Mouse (Mus musculus): ENCODE results near the gene Rprd2. TPM values are rescaled to one million over a fixed set of nuclear protein-coding genes. Genes with fewer than 3 reads are reported as not detected.
A peak's percentile ranks its signal among the peaks of the same experiment; 100 is the strongest.

The Rprd2 gene
- polyA plus RNA-seq, 1 experiment from 2014 or later: 24.9 TPM

DNA sequence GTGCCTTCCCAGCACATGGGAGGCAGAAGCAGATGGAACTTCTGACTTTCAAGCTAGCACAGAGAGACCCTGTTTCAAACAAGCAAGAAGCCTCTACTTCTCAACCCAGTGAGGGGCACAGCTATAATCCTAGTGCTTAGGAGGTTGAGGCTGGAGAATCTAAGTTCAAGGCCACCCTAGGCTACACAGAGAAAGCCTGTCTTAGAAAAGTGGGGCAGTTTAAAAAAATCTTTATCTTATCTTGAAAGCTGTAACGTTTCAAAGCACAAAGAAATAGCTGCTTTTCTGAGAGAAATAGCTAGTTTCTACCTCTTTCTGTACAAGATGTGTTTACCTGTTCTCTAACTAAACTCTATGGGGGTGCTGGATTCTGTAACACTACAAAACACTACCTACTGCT is 12.0 kb downstream of the Rprd2 start:
- Histone ChIP-seq H3K27ac (ENCODE audit: low read length) (no peak overlapping the region), H3K4me2 (replicated peaks; ENCODE audit: low read depth, low read length) (no peak overlapping the region), H3K27me3 (ENCODE audit: control insufficient read depth, insufficient read depth, low read length) (no peaks in the 10 kb centered on the region), H3K36me3 (ENCODE audit: control insufficient read depth, insufficient read depth, low read length) (peaks cover 3% of the 10 kb centered on the region; the same call in 1 of the 2 replicates), H3K4me1 (ENCODE audit: control insufficient read depth, insufficient read depth, low read length) (no peaks in the 10 kb centered on the region), H3K4me3 (ENCODE audit: low read depth, low read length) (no peak overlapping the region), H3K9ac (replicated peaks; ENCODE audit: low read depth, low read length) (no peak overlapping the region), H3K9me3 (ENCODE audit: control insufficient read depth, low read depth, low read length) (no peaks in the 10 kb centered on the region)
- no peak for ATAC-seq (ENCODE audit: insufficient number of reproducible peaks, insufficient read depth, low FRiP score, low read depth)
- 45% methylated on average over 1 of the region's 1 CpGs for WGBS

DNA sequence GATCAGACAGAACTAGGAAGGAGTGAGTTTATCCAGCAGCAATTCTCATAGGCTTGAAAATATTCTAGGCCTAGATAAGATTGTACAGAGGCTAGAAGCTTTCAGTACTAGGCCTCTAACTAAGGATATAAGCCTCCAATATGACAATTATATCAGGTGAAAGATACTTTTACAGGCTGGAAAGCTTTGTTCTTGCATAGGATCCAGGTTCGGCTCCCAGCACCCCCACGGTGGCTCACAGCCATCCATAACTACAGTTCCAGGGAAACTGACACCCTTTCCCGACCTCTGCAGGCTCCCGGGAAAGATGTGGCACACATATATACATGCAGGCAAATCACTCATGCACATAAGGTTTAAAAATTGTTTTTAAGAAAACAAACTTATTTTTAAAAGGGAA is 14.8 kb downstream of the Rprd2 start:
- 91% methylated on average over 4 of the region's 4 CpGs for WGBS
- no peak overlapping the region for H3K9ac ChIP-seq (replicated peaks; ENCODE audit: low read depth, low read length)

DNA sequence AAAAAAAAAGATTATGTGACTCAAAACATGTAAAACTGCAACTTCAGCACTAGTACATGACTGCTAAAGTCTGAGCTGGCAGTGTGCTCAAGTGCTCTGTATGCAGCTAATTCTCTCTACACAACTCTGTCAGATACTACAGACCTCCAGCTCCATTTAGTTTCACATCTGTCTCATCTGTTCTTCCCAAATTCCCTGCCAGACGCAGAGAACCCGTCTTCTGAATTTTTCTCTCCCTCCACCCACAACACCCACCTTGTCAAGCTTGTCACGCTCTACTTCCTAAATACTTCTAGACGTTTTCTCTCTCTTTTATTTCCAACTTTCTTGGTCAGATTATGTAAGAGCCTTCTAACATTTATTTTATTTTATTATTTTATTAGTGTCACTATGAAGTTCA is 19.9 kb downstream of the Rprd2 start:
- WGBS: 91% methylated on average over 4 of the region's 4 CpGs
- no peaks in the 10 kb centered on the region for H3K27me3 ChIP-seq (ENCODE audit: control insufficient read depth, insufficient read depth, low read length)

More for the DNA sequence above, 14.8 kb downstream of the Rprd2 start:
- Histone ChIP-seq H3K27me3 (ENCODE audit: control insufficient read depth, insufficient read depth, low read length) (no peaks in the 10 kb centered on the region), H3K36me3 (ENCODE audit: control insufficient read depth, insufficient read depth, low read length) (peaks cover 3% of the 10 kb centered on the region; the same call in 1 of the 2 replicates), H3K4me3 (ENCODE audit: low read depth, low read length) (no peak overlapping the region), H3K4me1 (ENCODE audit: control insufficient read depth, insufficient read depth, low read length) (no peaks in the 10 kb centered on the region), H3K27ac (ENCODE audit: low read length) (no peak overlapping the region), H3K9me3 (ENCODE audit: control insufficient read depth, low read depth, low read length) (no peaks in the 10 kb centered on the region), H3K4me2 (replicated peaks; ENCODE audit: low read depth, low read length) (no peak overlapping the region)
- ATAC-seq (ENCODE audit: insufficient number of reproducible peaks, insufficient read depth, low FRiP score, low read depth): no peak

DNA sequence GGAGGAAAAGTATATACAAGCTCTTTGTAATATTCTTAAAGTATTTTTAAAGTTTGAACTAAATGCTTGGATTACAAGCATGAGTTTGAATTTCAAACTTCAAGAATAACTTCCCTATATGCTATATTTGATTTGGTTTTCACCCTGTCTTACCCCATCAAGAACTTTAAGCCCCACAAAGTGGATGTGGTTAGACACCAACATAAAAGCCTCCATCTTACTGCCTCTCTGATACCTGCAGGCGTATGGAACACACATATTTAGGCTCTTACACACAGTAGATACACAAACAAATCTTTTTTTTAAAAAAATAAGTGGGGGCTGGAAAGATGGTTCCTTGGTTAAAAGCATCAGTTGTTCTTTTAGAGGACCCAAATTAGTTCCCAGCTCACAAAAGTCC is 24.4 kb downstream of the Rprd2 start:
- Histone ChIP-seq H3K4me2 (replicated peaks; ENCODE audit: low read depth, low read length) (no peak overlapping the region), H3K4me3 (ENCODE audit: low read depth, low read length) (no peak overlapping the region), H3K9ac (replicated peaks; ENCODE audit: low read depth, low read length) (no peak overlapping the region), H3K9me3 (ENCODE audit: control insufficient read depth, low read depth, low read length) (no peaks in the 10 kb centered on the region), H3K36me3 (ENCODE audit: control insufficient read depth, insufficient read depth, low read length) (peaks cover 1% of the 10 kb centered on the region; the same call in 1 of the 2 replicates), H3K4me1 (ENCODE audit: control insufficient read depth, insufficient read depth, low read length) (no peaks in the 10 kb centered on the region), H3K27ac (ENCODE audit: low read length) (no peak overlapping the region), H3K27me3 (ENCODE audit: control insufficient read depth, insufficient read depth, low read length) (no peaks in the 10 kb centered on the region)
- WGBS: 66% methylated on average over 1 of the region's 1 CpGs
- ATAC-seq (ENCODE audit: insufficient number of reproducible peaks, insufficient read depth, low FRiP score, low read depth): no peak

More for the DNA sequence above, 19.9 kb downstream of the Rprd2 start:
- H3K36me3 ChIP-seq (ENCODE audit: control insufficient read depth, insufficient read depth, low read length): no peaks in the 10 kb centered on the region
- no peak for ATAC-seq (ENCODE audit: insufficient number of reproducible peaks, insufficient read depth, low FRiP score, low read depth)
- no peaks in the 10 kb centered on the region for H3K4me1 ChIP-seq (ENCODE audit: control insufficient read depth, insufficient read depth, low read length)
- H3K27ac ChIP-seq (ENCODE audit: low read length): no peak overlapping the region
- no peaks in the 10 kb centered on the region for H3K9me3 ChIP-seq (ENCODE audit: control insufficient read depth, low read depth, low read length)
- no peak overlapping the region for H3K4me2 ChIP-seq (replicated peaks; ENCODE audit: low read depth, low read length)
- H3K9ac ChIP-seq (replicated peaks; ENCODE audit: low read depth, low read length): no peak overlapping the region
- H3K4me3 ChIP-seq (ENCODE audit: low read depth, low read length): no peak overlapping the region

DNA sequence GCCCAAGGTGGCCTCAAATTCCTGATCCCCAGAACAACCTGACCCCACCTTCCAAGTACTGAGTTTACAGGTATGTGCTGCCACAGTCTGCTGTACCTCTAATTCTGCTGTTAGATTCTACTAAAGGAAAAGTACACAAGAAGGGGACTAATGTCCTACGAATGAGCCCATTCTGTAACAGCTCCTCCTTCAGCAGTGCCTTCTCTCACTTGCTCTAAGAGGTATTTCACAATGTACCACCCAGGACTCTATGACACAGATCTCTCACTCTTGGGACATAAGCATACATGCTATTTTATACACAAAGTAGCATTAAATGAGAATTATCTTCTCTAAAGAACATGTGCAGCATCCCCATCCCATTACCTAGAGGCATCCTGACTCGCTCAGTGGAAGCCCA is 25.0 kb downstream of the Rprd2 start:
- H3K9me3 ChIP-seq (ENCODE audit: control insufficient read depth, low read depth, low read length): no peaks in the 10 kb centered on the region
- H3K4me2 ChIP-seq (replicated peaks; ENCODE audit: low read depth, low read length): no peak overlapping the region
- ATAC-seq (ENCODE audit: insufficient number of reproducible peaks, insufficient read depth, low FRiP score, low read depth): no peak
- H3K36me3 ChIP-seq (ENCODE audit: control insufficient read depth, insufficient read depth, low read length): peaks cover 5% of the 10 kb centered on the region; the same call in 1 of the 2 replicates
- no peak overlapping the region for H3K9ac ChIP-seq (replicated peaks; ENCODE audit: low read depth, low read length)
- no peak overlapping the region for H3K4me3 ChIP-seq (ENCODE audit: low read depth, low read length)
- H3K27me3 ChIP-seq (ENCODE audit: control insufficient read depth, insufficient read depth, low read length): no peaks in the 10 kb centered on the region
- no peaks in the 10 kb centered on the region for H3K4me1 ChIP-seq (ENCODE audit: control insufficient read depth, insufficient read depth, low read length)
- H3K27ac ChIP-seq (ENCODE audit: low read length): no peak overlapping the region
- 64% methylated on average over 2 of the region's 2 CpGs for WGBS

DNA sequence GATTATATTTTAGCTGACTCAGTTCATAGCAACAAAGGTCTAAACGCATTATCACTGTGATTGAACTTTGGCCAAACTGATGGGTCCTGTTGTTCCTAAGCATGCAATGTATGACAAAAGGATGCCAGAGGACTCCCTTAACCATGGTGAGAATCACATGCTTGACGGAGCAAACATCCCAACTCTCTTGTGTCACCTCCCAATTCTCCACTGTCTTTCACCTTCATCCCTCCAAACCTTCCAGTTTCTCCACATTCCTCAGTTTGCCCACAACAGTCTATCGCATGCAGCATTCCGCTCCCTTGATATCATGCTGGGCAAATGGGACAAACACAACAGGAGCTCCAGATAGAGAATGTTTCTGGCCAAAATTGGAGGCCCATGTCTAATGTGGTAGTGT is 33.2 kb downstream of the Rprd2 start:
- Histone ChIP-seq H3K27me3 (ENCODE audit: control insufficient read depth, insufficient read depth, low read length) (no peaks in the 10 kb centered on the region), H3K4me1 (ENCODE audit: control insufficient read depth, insufficient read depth, low read length) (no peaks in the 10 kb centered on the region), H3K9me3 (ENCODE audit: control insufficient read depth, low read depth, low read length) (no peaks in the 10 kb centered on the region), H3K36me3 (ENCODE audit: control insufficient read depth, insufficient read depth, low read length) (peaks cover 53% of the 10 kb centered on the region), H3K4me3 (ENCODE audit: low read depth, low read length) (no peak overlapping the region), H3K9ac (replicated peaks; ENCODE audit: low read depth, low read length) (no peak overlapping the region), H3K4me2 (replicated peaks; ENCODE audit: low read depth, low read length) (no peak overlapping the region), H3K27ac (ENCODE audit: low read length) (no peak overlapping the region)
- 90% methylated on average over 4 of the region's 4 CpGs for WGBS
- ATAC-seq (ENCODE audit: insufficient number of reproducible peaks, insufficient read depth, low FRiP score, low read depth): no peak

DNA sequence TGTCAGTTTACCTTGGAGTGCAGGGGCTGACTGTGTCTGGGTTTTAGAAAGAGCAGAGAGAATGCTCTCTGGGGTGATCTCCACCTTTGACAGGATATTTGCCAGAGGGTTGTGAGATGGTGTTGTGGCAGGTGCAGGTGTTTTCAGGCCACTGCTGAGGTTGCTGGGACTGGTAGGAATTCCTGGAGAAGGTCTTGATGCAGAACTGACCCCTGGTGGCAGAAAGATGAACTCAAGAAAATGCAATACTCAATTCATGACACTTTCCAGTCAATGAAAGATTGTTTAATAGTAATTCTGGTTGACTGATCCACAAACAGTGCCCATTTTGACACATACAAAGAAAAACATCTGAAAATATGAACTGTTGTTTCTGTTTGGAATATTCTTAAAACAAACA is 46.7 kb downstream of the Rprd2 start:
- Histone ChIP-seq H3K27ac (ENCODE audit: low read length) (no peak overlapping the region), H3K4me3 (ENCODE audit: low read depth, low read length) (no peak overlapping the region), H3K4me2 (replicated peaks; ENCODE audit: low read depth, low read length) (no peak overlapping the region), H3K9me3 (ENCODE audit: control insufficient read depth, low read depth, low read length) (no peaks in the 10 kb centered on the region), H3K36me3 (ENCODE audit: control insufficient read depth, insufficient read depth, low read length) (peaks cover 68% of the 10 kb centered on the region), H3K4me1 (ENCODE audit: control insufficient read depth, insufficient read depth, low read length) (no peaks in the 10 kb centered on the region), H3K27me3 (ENCODE audit: control insufficient read depth, insufficient read depth, low read length) (no peaks in the 10 kb centered on the region), H3K9ac (replicated peaks; ENCODE audit: low read depth, low read length) (no peak overlapping the region)
- ATAC-seq (ENCODE audit: insufficient number of reproducible peaks, insufficient read depth, low FRiP score, low read depth): no peak

DNA sequence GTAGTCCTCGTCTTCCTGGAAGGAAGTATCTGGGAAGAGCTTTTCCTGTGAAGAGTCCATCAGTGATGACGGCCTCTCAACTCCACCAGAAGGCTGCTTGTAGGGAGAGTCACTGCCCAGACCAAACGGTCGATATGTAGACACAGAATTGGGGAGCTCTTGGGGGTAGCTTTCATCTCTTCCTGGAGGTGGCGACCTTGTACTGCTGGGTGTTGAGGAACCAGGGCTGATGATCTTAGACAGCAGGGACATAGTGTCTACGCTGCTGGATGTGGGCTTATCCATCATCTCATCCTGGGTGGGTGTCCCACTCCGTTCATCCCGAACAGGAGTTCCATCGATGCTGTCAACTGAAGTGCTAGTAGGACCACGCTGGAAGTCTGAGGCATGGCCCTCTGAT is 53.1 kb downstream of the Rprd2 start:
- H3K4me1 ChIP-seq (ENCODE audit: control insufficient read depth, insufficient read depth, low read length): no peaks in the 10 kb centered on the region
- H3K27ac ChIP-seq (ENCODE audit: low read length): no peak overlapping the region
- WGBS: 90% methylated on average over 10 of the region's 10 CpGs
- ATAC-seq (ENCODE audit: insufficient number of reproducible peaks, insufficient read depth, low FRiP score, low read depth): no peak
- no peaks in the 10 kb centered on the region for H3K27me3 ChIP-seq (ENCODE audit: control insufficient read depth, insufficient read depth, low read length)
- no peak overlapping the region for H3K4me3 ChIP-seq (ENCODE audit: low read depth, low read length)
- no peaks in the 10 kb centered on the region for H3K9me3 ChIP-seq (ENCODE audit: control insufficient read depth, low read depth, low read length)
- no peak overlapping the region for H3K4me2 ChIP-seq (replicated peaks; ENCODE audit: low read depth, low read length)
- H3K36me3 ChIP-seq (ENCODE audit: control insufficient read depth, insufficient read depth, low read length): peaks cover 44% of the 10 kb centered on the region
- no peak overlapping the region for H3K9ac ChIP-seq (replicated peaks; ENCODE audit: low read depth, low read length)

DNA sequence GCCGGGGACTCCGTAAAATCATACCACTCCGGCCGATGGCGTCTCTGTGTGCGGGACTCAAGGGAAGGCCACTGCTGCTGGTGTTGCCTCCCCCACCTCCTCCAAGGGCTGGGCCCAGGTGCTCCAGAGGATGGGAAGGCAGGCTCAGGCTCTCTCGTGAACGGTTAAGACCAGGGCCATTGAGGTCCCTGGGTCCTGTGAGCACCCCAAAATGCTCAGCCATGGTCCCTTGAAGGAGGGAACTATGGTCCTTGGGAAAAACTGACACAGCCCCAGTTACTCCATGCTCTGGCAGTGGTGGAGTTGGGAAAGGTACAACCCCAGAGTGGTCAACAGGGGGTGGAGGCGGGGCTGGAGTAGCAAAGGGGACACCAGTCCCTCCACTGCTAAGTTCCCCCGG is 54.9 kb downstream of the Rprd2 start:
- ATAC-seq (ENCODE audit: insufficient number of reproducible peaks, insufficient read depth, low FRiP score, low read depth): 0 out of 2 replicates have a peak, but pooled peaks have one; percentile 42
- Histone ChIP-seq H3K27ac (ENCODE audit: low read length) (no peak overlapping the region), H3K36me3 (ENCODE audit: control insufficient read depth, insufficient read depth, low read length) (peaks cover 34% of the 10 kb centered on the region), H3K4me2 (replicated peaks; ENCODE audit: low read depth, low read length) (no peak overlapping the region), H3K4me1 (ENCODE audit: control insufficient read depth, insufficient read depth, low read length) (no peaks in the 10 kb centered on the region), H3K4me3 (ENCODE audit: low read depth, low read length) (no peak overlapping the region), H3K9ac (replicated peaks; ENCODE audit: low read depth, low read length) (no peak overlapping the region), H3K27me3 (ENCODE audit: control insufficient read depth, insufficient read depth, low read length) (no peaks in the 10 kb centered on the region), H3K9me3 (ENCODE audit: control insufficient read depth, low read depth, low read length) (no peaks in the 10 kb centered on the region)
- 72% methylated on average over 10 of the region's 10 CpGs for WGBS
